Mouse (Mus musculus): ENCODE measurements around the gene Zfp273.
"Not testable (repeated sequence)": the region's sequence is repeated elsewhere in the genome, so short reads cannot be mapped to it uniquely, and the experiment has no call there.

Gene Zfp273

DNA sequence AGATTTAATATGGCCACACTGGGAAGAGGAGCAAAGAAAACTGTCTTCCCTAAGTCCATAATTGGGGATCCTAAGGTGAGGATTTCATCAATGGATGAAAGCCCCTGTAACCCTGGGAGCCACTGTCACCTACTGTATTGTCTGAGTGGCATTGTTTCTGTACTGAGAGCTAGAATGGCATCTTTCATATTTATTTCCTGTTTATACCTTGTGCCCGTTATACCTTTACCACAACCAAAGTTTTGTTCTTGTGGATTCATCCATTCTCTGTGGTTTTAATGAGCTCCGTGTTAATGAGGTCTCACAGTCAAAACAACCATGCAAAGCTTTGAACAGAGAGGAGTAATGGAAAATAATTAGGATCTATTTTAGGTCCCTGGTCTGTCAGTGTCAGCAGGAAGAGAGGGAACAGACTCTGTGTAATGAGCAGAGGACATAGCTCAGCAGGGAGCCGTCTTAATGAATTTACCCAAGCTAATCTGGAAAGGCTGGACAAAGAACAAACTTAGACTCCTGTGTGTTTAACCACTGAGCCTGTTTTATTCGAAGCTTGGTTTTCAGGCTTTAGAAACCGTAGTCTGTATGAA lies 51.3 kb downstream of the Zfp273 start:
- DNase-seq (ENCODE audit: low read depth in 1 of 2, low spot score in 2 of 2), result no peak

DNA sequence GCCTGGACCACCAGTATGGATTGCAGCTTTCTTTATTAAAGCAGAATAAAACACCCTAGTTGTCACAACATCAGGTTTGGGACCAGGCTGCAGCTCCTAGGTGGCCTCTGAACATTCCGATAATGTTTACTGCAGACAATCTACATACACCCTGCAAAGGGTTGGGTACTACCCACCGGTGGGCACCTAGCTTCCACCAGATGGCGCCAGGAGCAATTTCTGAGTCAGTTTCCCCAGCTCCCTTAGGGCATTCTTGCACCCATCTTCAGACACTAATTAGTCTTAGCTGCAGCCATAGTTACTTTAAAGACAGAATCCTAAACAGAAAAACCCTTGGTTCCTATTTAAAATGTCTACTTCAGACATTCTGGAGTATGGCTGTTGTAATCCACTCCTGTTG lies 54.4 kb downstream of the Zfp273 start:
- no peak for DNase-seq (ENCODE audit: low read depth in 1 of 2, low spot score in 2 of 2)

DNA sequence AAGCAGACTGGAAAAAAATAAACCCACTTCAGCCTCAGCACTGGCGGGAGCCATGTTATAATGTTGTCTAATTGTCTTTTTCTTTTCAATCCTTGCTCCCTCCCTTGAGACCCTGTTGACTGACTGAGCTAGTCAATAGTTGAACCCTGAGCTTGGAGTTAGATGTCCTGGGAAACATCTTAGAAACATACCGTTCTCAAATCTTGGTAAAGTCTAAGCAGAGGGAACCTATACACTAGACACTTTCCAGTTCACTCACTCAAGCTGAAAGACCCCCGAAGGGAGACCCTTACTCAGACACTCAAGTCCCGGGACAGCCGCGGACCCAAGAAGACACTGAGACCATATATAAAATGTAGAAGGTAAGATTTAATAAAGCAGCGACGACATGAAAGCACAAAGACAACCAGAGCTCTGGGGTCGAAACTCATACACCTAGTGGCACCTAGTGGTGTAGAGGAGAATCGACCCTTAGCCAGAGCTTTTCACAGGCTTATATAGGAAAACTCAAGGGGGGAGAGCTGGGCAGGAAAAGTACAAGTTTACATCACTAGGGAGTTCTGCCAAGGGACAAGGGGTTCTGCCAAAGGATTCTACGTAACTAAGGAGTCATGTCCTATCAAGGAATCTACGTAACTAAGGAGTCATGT lies 62.6 kb downstream of the Zfp273 start:
- not testable (repeated sequence) for DNase-seq (ENCODE audit: low read depth in 1 of 2, low spot score in 2 of 2)

Measured in monocyte, adult 2 months (primary cell).